Mouse (Mus musculus) CD4-positive helper T cell, adult 2 months (primary cell): ENCODE data around the gene Tgm1.

Source experiments
- DNase-seq: peaks from one replicate; pipeline ENCODE4 v3.0.0-alpha.2; 2012; ENCODE audit warnings: low read depth, missing footprints, low spot score

The Tgm1 gene

GRCm38 (mm10) chr14:55677615-55678014 lies 36.1 kb downstream of the Tgm1 start:
- DNase-seq, result no peak

- no peak for DNase-seq
Observed at GRCm38 (mm10) chr14:55672741-55673060, 41.0 kb downstream of the Tgm1 start.

- DNase-seq, result peak; percentile 96
Observed at GRCm38 (mm10) chr14:55671833-55672740, 41.6 kb downstream of the Tgm1 start, which contains the start of the genes Gmpr2 and Nedd8. TSS of gene Gmpr2 (plus strand) at chr14:55671941. TSS of gene Nedd8 (minus strand) at chr14:55672124.

GRCm38 (mm10) chr14:55671486-55671832 lies 42.3 kb downstream of the Tgm1 start:
- DNase-seq, result no peak

- DNase-seq, result no peak
Observed at GRCm38 (mm10) chr14:55660636-55661035, 53.1 kb downstream of the Tgm1 start.

GRCm38 (mm10) chr14:55659960-55660573 lies 53.7 kb downstream of the Tgm1 start, which contains the start of gene Mdp1:
TSS of gene Mdp1 (minus strand) at chr14:55660508.
- peak; percentile 90 for DNase-seq

GRCm38 (mm10) chr14:55658011-55658410 lies 55.7 kb downstream of the Tgm1 start:
- DNase-seq, result no peak

GRCm38 (mm10) chr14:55656935-55657334 lies 56.8 kb downstream of the Tgm1 start:
- DNase-seq, result no peak

GRCm38 (mm10) chr14:55651528-55651927 lies 62.2 kb downstream of the Tgm1 start:
- no peak for DNase-seq
